Mouse (Mus musculus) 3T3-L1 (cell line): ENCODE data around the gene Slc43a3.
A peak's percentile ranks its signal among the peaks of the same experiment; 100 is the strongest.

Experiments used
- DNase-seq: peaks from one replicate; pipeline ENCODE4 v3.0.0-alpha.2; 2015; ENCODE audit warnings: low read depth, low spot score

The Slc43a3 gene

DNA sequence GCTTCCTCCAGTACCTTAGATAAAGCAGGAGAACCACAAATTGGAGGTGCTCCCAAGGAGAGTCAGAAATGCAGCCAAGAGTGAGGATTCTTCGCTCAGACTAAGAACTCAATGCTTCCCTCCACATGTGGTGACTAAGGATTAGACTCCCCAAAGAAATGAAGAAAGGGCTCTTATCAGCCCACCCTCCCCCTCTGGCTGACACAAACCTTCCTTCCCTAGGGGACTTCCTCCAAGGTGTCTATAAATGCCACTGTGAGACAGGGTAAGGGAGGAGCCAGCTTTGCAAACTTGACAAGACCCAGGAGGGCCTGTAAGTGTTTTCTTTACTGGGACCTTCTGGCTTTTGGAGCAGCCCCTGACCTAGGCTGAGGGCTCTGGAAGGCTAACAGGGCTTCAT is 43.8 kb downstream of the Slc43a3 start, which contains the start of gene Prg2:
Prg2 (plus strand) TSS at position 274 of the 400 bp plus-strand sequence.
- no peak for DNase-seq

DNA sequence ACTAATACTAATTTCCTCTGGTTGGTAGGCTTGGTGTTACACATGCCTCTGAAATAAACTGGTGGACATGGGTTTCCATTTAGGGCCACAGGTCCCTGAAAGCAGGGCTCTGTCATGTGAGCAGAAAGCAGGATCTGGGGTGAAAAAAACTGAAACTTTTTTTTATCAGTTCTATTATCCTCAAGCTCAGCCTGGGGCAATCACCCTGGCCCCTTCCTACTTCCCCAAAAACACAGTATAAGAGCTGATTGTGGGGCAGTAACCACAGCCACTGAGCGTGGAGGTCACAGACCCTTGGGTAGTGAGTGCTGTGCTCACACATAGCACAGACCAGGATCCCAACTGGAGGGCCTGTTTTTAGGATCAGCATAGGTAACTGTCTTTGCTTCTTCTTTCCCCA is 51.6 kb downstream of the Slc43a3 start, which contains the start of gene Prg3:
Prg3 (plus strand) TSS at position 286 of the 400 bp plus-strand sequence.
- DNase-seq: no peak

DNA sequence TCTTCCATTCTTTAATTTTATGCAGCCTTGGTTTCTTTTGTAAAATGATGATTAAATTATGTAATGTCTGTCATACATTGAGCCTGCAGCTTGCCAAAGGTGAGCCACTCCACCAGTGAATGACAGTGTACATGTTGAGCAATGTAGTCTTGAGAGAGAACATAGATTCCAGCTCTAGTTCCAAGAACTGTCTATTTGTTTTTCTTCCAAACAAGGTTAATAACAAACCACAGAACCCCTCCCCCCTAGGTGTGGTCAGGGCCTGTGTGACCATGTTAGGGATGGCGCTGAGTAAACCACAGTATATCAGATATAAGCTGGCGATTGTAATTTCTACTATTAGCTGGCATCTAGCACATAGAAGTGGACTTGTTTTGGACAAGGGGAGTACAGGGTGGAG is 60.0 kb downstream of the Slc43a3 start:
- DNase-seq: peak; percentile 14

DNA sequence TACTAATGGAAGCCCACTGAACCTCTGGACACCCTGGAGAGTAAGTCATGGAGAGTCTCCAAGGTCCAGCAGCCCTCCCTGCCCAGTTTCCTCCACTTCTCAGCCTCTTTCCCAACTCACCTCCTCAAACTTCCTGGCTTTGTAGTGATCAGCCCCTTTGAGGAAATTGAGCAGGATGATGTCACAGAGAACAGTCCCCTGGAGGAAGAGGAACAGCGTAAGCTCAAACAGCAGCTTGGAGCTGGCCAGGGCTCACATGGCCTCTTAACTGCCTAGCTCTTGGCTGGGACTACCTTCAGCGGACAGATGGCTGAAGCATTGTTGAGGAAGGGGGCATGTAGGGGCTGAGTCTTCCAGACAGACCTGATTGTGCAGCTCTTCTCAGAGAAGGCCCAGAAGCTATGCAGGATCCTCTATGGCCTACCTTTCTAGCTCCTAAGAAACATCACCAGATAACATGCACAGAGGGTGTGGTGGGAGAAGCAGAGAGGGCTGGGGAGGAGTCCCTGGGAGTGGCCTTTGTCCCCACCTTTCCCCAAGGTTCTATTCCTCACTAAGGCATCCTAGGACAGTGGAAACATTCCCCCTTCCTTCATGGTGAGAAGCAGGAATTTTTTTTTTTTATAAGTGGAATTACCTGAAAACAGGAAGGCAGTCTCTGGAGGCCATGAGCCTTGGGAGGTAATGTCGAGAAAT is 63.3 kb downstream of the Slc43a3 start:
- DNase-seq: no peak

DNA sequence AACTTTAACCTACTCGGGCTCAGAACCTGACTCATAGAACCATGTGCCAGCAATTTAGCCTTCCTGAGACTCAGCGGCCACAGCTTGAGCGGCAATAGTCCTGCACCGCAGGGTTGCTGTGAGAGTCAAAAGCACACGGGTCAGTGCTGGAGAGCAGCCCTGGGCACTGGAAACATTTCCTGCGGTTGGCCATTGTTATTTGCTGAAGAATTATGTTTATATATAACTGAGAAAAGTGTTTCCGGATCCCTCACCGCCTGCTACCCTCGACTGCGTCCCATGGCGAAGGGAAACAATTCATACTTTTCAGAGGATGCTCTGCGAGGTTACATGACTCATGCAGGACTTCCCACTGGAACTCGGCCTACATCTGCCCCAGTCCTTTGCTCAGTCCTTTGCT is 65.1 kb downstream of the Slc43a3 start:
- peak; percentile 95 for DNase-seq

DNA sequence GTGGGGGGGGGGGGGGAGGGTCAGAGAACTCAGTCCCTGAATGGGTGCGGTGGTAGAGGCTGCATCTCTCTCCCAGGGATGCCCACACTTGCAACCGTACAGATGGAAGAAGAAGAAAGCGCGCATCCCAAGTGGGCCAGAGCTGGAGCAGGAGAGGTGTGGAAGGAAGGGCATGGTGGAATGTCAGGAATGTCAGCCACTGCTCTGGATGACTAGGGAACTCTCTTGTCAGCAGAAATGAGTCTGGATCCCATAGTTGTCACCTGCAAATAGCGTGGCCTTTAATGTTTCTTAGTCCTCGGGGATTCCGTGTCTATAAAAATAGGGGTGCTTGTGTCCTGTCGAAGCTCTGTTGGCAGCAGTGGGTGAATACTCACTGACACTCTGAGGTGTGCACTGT is 66.2 kb downstream of the Slc43a3 start:
- DNase-seq: peak; percentile 53

DNA sequence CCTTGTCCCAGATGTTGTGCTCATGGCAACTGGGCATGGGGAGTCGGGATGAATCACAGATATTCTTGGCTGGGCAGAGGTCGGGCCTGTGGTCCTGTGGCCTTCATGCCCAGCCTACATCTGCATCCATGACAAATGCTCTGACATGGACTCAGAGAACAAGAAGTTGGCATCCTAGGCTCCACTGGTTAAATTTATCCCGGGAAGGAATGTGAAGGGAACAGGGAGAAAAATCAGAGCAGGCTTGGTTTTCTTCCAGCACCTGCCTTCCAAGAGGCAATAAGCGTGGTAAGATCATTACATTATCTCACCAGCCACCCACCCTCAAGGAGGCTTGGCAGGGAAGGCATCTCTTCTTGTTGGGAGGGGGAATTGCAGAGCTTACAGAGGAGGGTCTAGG is 68.0 kb downstream of the Slc43a3 start:
- peak; percentile 50 for DNase-seq

DNA sequence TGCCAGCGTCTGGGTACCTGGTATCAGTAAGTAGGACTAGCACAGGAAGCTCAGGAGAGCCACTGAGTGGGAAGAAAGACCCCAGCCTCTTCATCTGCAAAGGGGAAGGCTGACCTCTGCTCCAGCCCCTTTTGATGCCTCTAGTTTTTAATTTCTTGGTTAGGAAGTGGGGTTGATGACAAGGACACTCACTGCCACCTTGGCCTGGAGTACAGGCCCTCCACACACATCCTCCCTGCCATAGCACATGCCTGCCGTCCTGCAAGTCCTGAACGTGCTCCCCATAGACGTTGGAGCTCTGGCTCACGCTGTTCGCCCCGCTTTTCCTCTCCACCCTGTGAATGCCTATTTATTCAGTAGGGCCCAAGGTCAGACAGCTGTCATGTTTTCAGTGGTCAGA is 70.2 kb downstream of the Slc43a3 start:
- no peak for DNase-seq

DNA sequence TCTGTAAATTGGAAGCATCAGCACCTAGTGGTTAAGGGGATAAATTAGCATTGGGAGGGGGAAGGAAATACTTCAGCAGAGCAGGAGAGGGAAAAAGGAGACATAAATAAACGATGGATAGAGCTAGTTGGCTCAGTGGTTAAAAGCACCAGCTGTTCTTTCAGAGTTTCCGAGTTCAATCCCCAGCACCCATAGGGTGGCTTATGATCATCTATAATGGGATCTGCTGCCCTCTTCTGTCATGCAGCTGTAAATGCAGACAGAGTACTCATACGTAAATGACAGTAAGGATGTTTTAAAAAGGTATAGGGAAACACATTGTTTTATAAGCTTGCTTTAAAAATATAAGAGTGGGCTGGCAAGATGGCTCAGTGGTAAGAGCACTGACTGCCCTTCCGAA is 71.3 kb downstream of the Slc43a3 start:
- DNase-seq: peak; percentile 76
